Mouse (Mus musculus): ENCODE data around the gene Chrne. TPM values are rescaled to one million over a fixed set of nuclear protein-coding genes. Genes with fewer than 3 reads are reported as not detected.

Gene Chrne
- polyA plus RNA-seq, 2 experiments = 0.20 to 0.43 TPM

- DNase-seq (ENCODE audit: low spot score) (no peak), ATAC-seq (ENCODE audit: low FRiP score, low read depth) (no peak)
- TF ChIP-seq POLR2A (IDR thresholded peaks at IDR 0.05; ENCODE audit: borderline replicate concordance, extremely low read depth, insufficient read depth, insufficient read length) = no peak
- Histone ChIP-seq H3K27me3 (ENCODE audit: control insufficient read depth, insufficient read depth, low read length) (no peaks in the 10 kb centered on the region), H3K9ac (ENCODE audit: low read depth, low read length, severe bottlenecking) (no peak overlapping the region), H3K4me1 (ENCODE audit: control insufficient read depth, insufficient read depth, low read length) (no peaks in the 10 kb centered on the region), H3K36me3 (ENCODE audit: control insufficient read depth, insufficient read depth, low read length) (peaks cover 36% of the 10 kb centered on the region), H3K4me3 (replicated peaks; ENCODE audit: low read length) (no peak overlapping the region), H3K27ac (replicated peaks; ENCODE audit: low read depth, low read length) (no peak overlapping the region), H3K4me2 (replicated peaks; ENCODE audit: low read depth, low read length, severe bottlenecking) (no peak overlapping the region), H3K9me3 (ENCODE audit: control insufficient read depth, low read length) (no peaks in the 10 kb centered on the region)
- WGBS = 88% methylated on average over 9 of the region's 9 CpGs
These were observed 20.5 kb downstream of the Chrne start for GRCm38 (mm10) chr11:70598451-70598953.

- peak overlapping the region; percentile 12; the same call in 1 of the 2 replicates for H3K9ac ChIP-seq (ENCODE audit: low read depth, low read length, severe bottlenecking)
- no peaks in the 10 kb centered on the region for H3K4me1 ChIP-seq (ENCODE audit: control insufficient read depth, insufficient read depth, low read length)
- peaks cover 36% of the 10 kb centered on the region for H3K36me3 ChIP-seq (ENCODE audit: control insufficient read depth, insufficient read depth, low read length)
- DNase-seq (ENCODE audit: low spot score) (no peak), ATAC-seq (ENCODE audit: low FRiP score, low read depth) (no peak)
- no peak overlapping the region for H3K4me2 ChIP-seq (replicated peaks; ENCODE audit: low read depth, low read length, severe bottlenecking)
- no peaks in the 10 kb centered on the region for H3K9me3 ChIP-seq (ENCODE audit: control insufficient read depth, low read length)
- no peak overlapping the region for H3K4me3 ChIP-seq (replicated peaks; ENCODE audit: low read length)
- no peak overlapping the region for H3K27ac ChIP-seq (replicated peaks; ENCODE audit: low read depth, low read length)
- 87% methylated on average over 6 of the region's 6 CpGs for WGBS
- no peaks in the 10 kb centered on the region for H3K27me3 ChIP-seq (ENCODE audit: control insufficient read depth, insufficient read depth, low read length)
- no peak for TF ChIP-seq POLR2A (IDR thresholded peaks at IDR 0.05; ENCODE audit: borderline replicate concordance, extremely low read depth, insufficient read depth, insufficient read length)
These were observed 21.7 kb downstream of the Chrne start for GRCm38 (mm10) chr11:70597301-70597700.

- ATAC-seq (ENCODE audit: low FRiP score, low read depth) (no peak), DNase-seq (ENCODE audit: low spot score) (no peak)
- H3K4me2 ChIP-seq (replicated peaks; ENCODE audit: low read depth, low read length, severe bottlenecking) = no peak overlapping the region
- no peak overlapping the region for H3K9ac ChIP-seq (ENCODE audit: low read depth, low read length, severe bottlenecking)
- no peak overlapping the region for H3K4me3 ChIP-seq (replicated peaks; ENCODE audit: low read length)
- WGBS = 68% methylated on average over 4 of the region's 4 CpGs
- peaks cover 28% of the 10 kb centered on the region for H3K36me3 ChIP-seq (ENCODE audit: control insufficient read depth, insufficient read depth, low read length)
- H3K4me1 ChIP-seq (ENCODE audit: control insufficient read depth, insufficient read depth, low read length) = no peaks in the 10 kb centered on the region
- no peak overlapping the region for H3K27ac ChIP-seq (replicated peaks; ENCODE audit: low read depth, low read length)
- no peaks in the 10 kb centered on the region for H3K9me3 ChIP-seq (ENCODE audit: control insufficient read depth, low read length)
- no peak for TF ChIP-seq POLR2A (IDR thresholded peaks at IDR 0.05; ENCODE audit: borderline replicate concordance, extremely low read depth, insufficient read depth, insufficient read length)
- H3K27me3 ChIP-seq (ENCODE audit: control insufficient read depth, insufficient read depth, low read length) = no peaks in the 10 kb centered on the region
These were observed 22.9 kb downstream of the Chrne start for GRCm38 (mm10) chr11:70596094-70596493.

GRCm38 (mm10) chr11:70595638-70596037 is 23.4 kb downstream of the Chrne start:
- ATAC-seq (ENCODE audit: low FRiP score, low read depth) (no peak), DNase-seq (ENCODE audit: low spot score) (no peak)
- Histone ChIP-seq H3K4me2 (replicated peaks; ENCODE audit: low read depth, low read length, severe bottlenecking) (no peak overlapping the region), H3K9me3 (ENCODE audit: control insufficient read depth, low read length) (no peaks in the 10 kb centered on the region), H3K36me3 (ENCODE audit: control insufficient read depth, insufficient read depth, low read length) (peaks cover 28% of the 10 kb centered on the region), H3K27ac (replicated peaks; ENCODE audit: low read depth, low read length) (no peak overlapping the region), H3K4me3 (replicated peaks; ENCODE audit: low read length) (no peak overlapping the region), H3K4me1 (ENCODE audit: control insufficient read depth, insufficient read depth, low read length) (no peaks in the 10 kb centered on the region), H3K9ac (ENCODE audit: low read depth, low read length, severe bottlenecking) (no peak overlapping the region), H3K27me3 (ENCODE audit: control insufficient read depth, insufficient read depth, low read length) (no peaks in the 10 kb centered on the region)
- 65% methylated on average over 2 of the region's 2 CpGs for WGBS
- no peak for TF ChIP-seq POLR2A (IDR thresholded peaks at IDR 0.05; ENCODE audit: borderline replicate concordance, extremely low read depth, insufficient read depth, insufficient read length)

- H3K4me2 ChIP-seq (replicated peaks; ENCODE audit: low read depth, low read length, severe bottlenecking) = no peak overlapping the region
- DNase-seq (ENCODE audit: low spot score) (no peak), ATAC-seq (ENCODE audit: low FRiP score, low read depth) (no peak)
- no peaks in the 10 kb centered on the region for H3K9me3 ChIP-seq (ENCODE audit: control insufficient read depth, low read length)
- no peak overlapping the region for H3K27ac ChIP-seq (replicated peaks; ENCODE audit: low read depth, low read length)
- peaks cover 21% of the 10 kb centered on the region for H3K36me3 ChIP-seq (ENCODE audit: control insufficient read depth, insufficient read depth, low read length)
- H3K27me3 ChIP-seq (ENCODE audit: control insufficient read depth, insufficient read depth, low read length) = no peaks in the 10 kb centered on the region
- no peak overlapping the region for H3K9ac ChIP-seq (ENCODE audit: low read depth, low read length, severe bottlenecking)
- no peaks in the 10 kb centered on the region for H3K4me1 ChIP-seq (ENCODE audit: control insufficient read depth, insufficient read depth, low read length)
- no peak overlapping the region for H3K4me3 ChIP-seq (replicated peaks; ENCODE audit: low read length)
- no peak for TF ChIP-seq POLR2A (IDR thresholded peaks at IDR 0.05; ENCODE audit: borderline replicate concordance, extremely low read depth, insufficient read depth, insufficient read length)
- 79% methylated on average over 15 of the region's 15 CpGs for WGBS
These were observed 24.6 kb downstream of the Chrne start for GRCm38 (mm10) chr11:70594253-70594989.
